Mouse (Mus musculus): ENCODE results near the gene Lrrtm4. TPM values are rescaled to one million over a fixed set of nuclear protein-coding genes. Genes with fewer than 3 reads are reported as not detected.

Lrrtm4 gene
- 10 to 100 TPM; 54.0 to 59.1 TPM for total RNA-seq (2021)
- long read RNA-seq, experiment 1, full-length matches to known transcripts = 13 of 20 reads
- long read RNA-seq, experiment 1, partial matches to known transcripts = 2 of 20 reads
- long read RNA-seq, experiment 1, other reads (novel, unspliced or antisense) = 5 of 20 reads
- long read RNA-seq, experiment 2, full-length matches to known transcripts = 10 of 19 reads
- long read RNA-seq, experiment 2, partial matches to known transcripts = 3 of 19 reads
- long read RNA-seq, experiment 2, other reads (novel, unspliced or antisense) = 6 of 19 reads

- DNase-seq (ENCODE audit: low spot score in 2 of 2) = peak; percentile 61 to 86
Measured at GRCm38 (mm10) chr6:80018765-80019164, at the start of gene Lrrtm4. TSS of gene Lrrtm4 (plus strand) at chr6:80018877.

- peak in 1 of 2 experiments; percentile 30 for DNase-seq (ENCODE audit: low spot score in 2 of 2)
Measured at GRCm38 (mm10) chr6:80019189-80019860, 648 bp downstream of the Lrrtm4 start.

- DNase-seq (ENCODE audit: low spot score in 2 of 2) = peak in 1 of 2 experiments; percentile 35
Measured at GRCm38 (mm10) chr6:80019861-80020230, 1.2 kb downstream of the Lrrtm4 start.

- DNase-seq (ENCODE audit: low spot score in 2 of 2) = no peak
Measured at GRCm38 (mm10) chr6:80056849-80057248, 38.2 kb downstream of the Lrrtm4 start.

- DNase-seq (ENCODE audit: low spot score in 2 of 2) = peak in 1 of 2 experiments; percentile 28
Measured at GRCm38 (mm10) chr6:80078001-80078400, 59.3 kb downstream of the Lrrtm4 start.

GRCm38 (mm10) chr6:80079290-80079689 is 60.6 kb downstream of the Lrrtm4 start:
- peak; percentile 15 to 49 for DNase-seq (ENCODE audit: low spot score in 2 of 2)

- no peak for DNase-seq (ENCODE audit: low spot score in 2 of 2)
Measured at GRCm38 (mm10) chr6:80094909-80095308, 76.2 kb downstream of the Lrrtm4 start.

- no peak for DNase-seq (ENCODE audit: low spot score in 2 of 2)
Measured at GRCm38 (mm10) chr6:80105343-80105742, 86.7 kb downstream of the Lrrtm4 start.

- DNase-seq (ENCODE audit: low spot score in 2 of 2) = no peak
Measured at GRCm38 (mm10) chr6:80105843-80106242, 87.2 kb downstream of the Lrrtm4 start.

- DNase-seq (ENCODE audit: low spot score in 2 of 2) = no peak
Measured at GRCm38 (mm10) chr6:80126419-80126818, 107.7 kb downstream of the Lrrtm4 start.

- no peak for DNase-seq (ENCODE audit: low spot score in 2 of 2)
Measured at GRCm38 (mm10) chr6:80162585-80162984, 143.9 kb downstream of the Lrrtm4 start.

- no peak for DNase-seq (ENCODE audit: low spot score in 2 of 2)
Measured at GRCm38 (mm10) chr6:80181916-80182315, 163.2 kb downstream of the Lrrtm4 start.

GRCm38 (mm10) chr6:80182353-80182752 is 163.7 kb downstream of the Lrrtm4 start:
- DNase-seq (ENCODE audit: low spot score in 2 of 2) = no peak

- DNase-seq (ENCODE audit: low spot score in 2 of 2) = no peak
Measured at GRCm38 (mm10) chr6:80185489-80186113, 166.9 kb downstream of the Lrrtm4 start.

- DNase-seq (ENCODE audit: low spot score in 2 of 2) = no peak
Measured at GRCm38 (mm10) chr6:80186791-80187190, 168.1 kb downstream of the Lrrtm4 start.

- DNase-seq (ENCODE audit: low spot score in 2 of 2) = no peak
Measured at GRCm38 (mm10) chr6:80209476-80209875, 190.8 kb downstream of the Lrrtm4 start.

GRCm38 (mm10) chr6:80210281-80210680 is 191.6 kb downstream of the Lrrtm4 start:
- no peak for DNase-seq (ENCODE audit: low spot score in 2 of 2)

- DNase-seq (ENCODE audit: low spot score in 2 of 2) = no peak
Measured at GRCm38 (mm10) chr6:80261595-80261994, 242.9 kb downstream of the Lrrtm4 start.

GRCm38 (mm10) chr6:80263972-80264371 is 245.3 kb downstream of the Lrrtm4 start:
- no peak for DNase-seq (ENCODE audit: low spot score in 2 of 2)

- DNase-seq (ENCODE audit: low spot score in 2 of 2) = no peak
Measured at GRCm38 (mm10) chr6:80264584-80264983, 245.9 kb downstream of the Lrrtm4 start.

- DNase-seq (ENCODE audit: low spot score in 2 of 2) = no peak
Measured at GRCm38 (mm10) chr6:80265746-80266145, 247.1 kb downstream of the Lrrtm4 start.

- DNase-seq (ENCODE audit: low spot score in 2 of 2) = no peak
Measured at GRCm38 (mm10) chr6:80286968-80287367, 268.3 kb downstream of the Lrrtm4 start.

Measured in layer of hippocampus, postnatal 14 days (tissue).